Mouse (Mus musculus) kidney, embryonic 16.5 days (tissue): ENCODE measurements around the gene Slc38a11. TPM values are rescaled to one million over a fixed set of nuclear protein-coding genes. Genes with fewer than 3 reads are reported as not detected.

Source experiments
- ATAC-seq: fragments of 200-750 bp; cut with Nextera tagmentation; 2 replicates; pipeline ENCODE4 v1.8.0; 2017; ENCODE audit warnings: moderate TSS enrichment; ENCODE audit not compliant: low FRiP score, low TSS enrichment
- H3K27ac ChIP-seq: fragments of 300-500 bp; sonication (generic); 2 replicates; pipeline ENCODE4 v1.5.1; 2014; ENCODE audit warnings: low read length
- H3K27me3 ChIP-seq: fragments of 300-500 bp; sonication (generic); 2 replicates; pipeline ENCODE4 v1.6.1; 2014; ENCODE audit warnings: low read length, control low read depth, mixed read lengths; ENCODE audit not compliant: insufficient read depth
- H3K36me3 ChIP-seq: fragments of 300-500 bp; sonication (generic); 2 replicates; pipeline ENCODE4 v1.6.1; 2014; ENCODE audit warnings: low read length, control low read depth, mixed read lengths; ENCODE audit not compliant: insufficient read depth
- H3K4me1 ChIP-seq: fragments of 300-500 bp; sonication (generic); 2 replicates; pipeline ENCODE4 v1.6.1; 2014; ENCODE audit warnings: low read length, control low read depth, mixed read lengths; ENCODE audit not compliant: insufficient read depth
- H3K4me2 ChIP-seq: fragments of 300-500 bp; sonication (generic); replicated peaks from 2 replicates; pipeline ENCODE4 v1.6.1; 2014; ENCODE audit warnings: low read depth, low read length
- H3K4me3 ChIP-seq: fragments of 300-500 bp; sonication (generic); 2 replicates; pipeline ENCODE4 v1.5.1; 2014; ENCODE audit warnings: mild to moderate bottlenecking, low read length
- H3K9ac ChIP-seq: fragments of 300-500 bp; sonication (generic); replicated peaks from 2 replicates; pipeline ENCODE4 v1.6.1; 2014; ENCODE audit warnings: low read length
- H3K9me3 ChIP-seq: fragments of 300-500 bp; sonication (generic); 2 replicates; pipeline ENCODE4 v1.6.1; 2016; ENCODE audit warnings: low read length, control low read depth
- WGBS: fragments of 180-500 bp; shearing (Covaris S2); extraction: QIAGEN DNeasy Blood & Tissue Kit; methylation state at CpG from one replicate; pipeline ENCODE4 v1.1.7; 2014; 5-methylcytosine and 5-hydroxymethylcytosine counted together
- polyA plus RNA-seq: library from polyadenylated mRNA; unstranded; fragments of >200 nt; fragmentation: Nextera tagmentation; extraction: Ambion mirVana; gene quantifications from 2 replicates; pipeline ENCODE4 v1.2.1, GENCODE M21; 2015

Gene Slc38a11
- polyA plus RNA-seq, 1 experiment from 2014 or later, result 0.75 TPM

- no peaks in the 10 kb centered on the region for H3K36me3 ChIP-seq
- H3K9me3 ChIP-seq, result no peaks in the 10 kb centered on the region
- ATAC-seq, result no peak
- no peaks in the 10 kb centered on the region for H3K27me3 ChIP-seq
- H3K4me3 ChIP-seq, result no peak overlapping the region
- no peak overlapping the region for H3K27ac ChIP-seq
- H3K4me1 ChIP-seq, result 0 out of 2 replicates have a peak, but pooled peaks cover 3% of the 10 kb centered on the region
- no peak overlapping the region for H3K4me2 ChIP-seq
- 93% methylated on average over 3 of the region's 3 CpGs for WGBS
- H3K9ac ChIP-seq, result no peak overlapping the region
These were observed 27.2 kb downstream of the Slc38a11 start for GRCm38 (mm10) chr2:65336608-65337007.

- no peaks in the 10 kb centered on the region for H3K9me3 ChIP-seq
- no peak overlapping the region for H3K4me2 ChIP-seq
- H3K9ac ChIP-seq, result no peak overlapping the region
- ATAC-seq, result no peak
- H3K4me1 ChIP-seq, result 0 out of 2 replicates have a peak, but pooled peaks cover 3% of the 10 kb centered on the region
- H3K4me3 ChIP-seq, result no peak overlapping the region
- H3K27ac ChIP-seq, result no peak overlapping the region
- WGBS, result 56% methylated on average over 9 of the region's 9 CpGs
- no peaks in the 10 kb centered on the region for H3K27me3 ChIP-seq
- no peaks in the 10 kb centered on the region for H3K36me3 ChIP-seq
These were observed 29.7 kb downstream of the Slc38a11 start for GRCm38 (mm10) chr2:65334091-65334490.

GRCm38 (mm10) chr2:65331321-65331720 is 32.5 kb downstream of the Slc38a11 start:
- WGBS, result 69% methylated on average over 2 of the region's 2 CpGs

GRCm38 (mm10) chr2:65321998-65322754 is 41.7 kb downstream of the Slc38a11 start:
- no peaks in the 10 kb centered on the region for H3K27me3 ChIP-seq
- H3K4me3 ChIP-seq, result no peak overlapping the region
- no peak for ATAC-seq
- no peak overlapping the region for H3K4me2 ChIP-seq
- 81% methylated on average over 6 of the region's 6 CpGs for WGBS
- H3K36me3 ChIP-seq, result no peaks in the 10 kb centered on the region
- H3K9ac ChIP-seq, result no peak overlapping the region
- H3K27ac ChIP-seq, result no peak overlapping the region
- no peaks in the 10 kb centered on the region for H3K4me1 ChIP-seq
- no peaks in the 10 kb centered on the region for H3K9me3 ChIP-seq

More at GRCm38 (mm10) chr2:65331321-65331720, 32.5 kb downstream of the Slc38a11 start:
- H3K36me3 ChIP-seq, result no peaks in the 10 kb centered on the region
- H3K27me3 ChIP-seq, result no peaks in the 10 kb centered on the region
- ATAC-seq, result peak; percentile 65; the same call in 1 of the 2 replicates
- no peaks in the 10 kb centered on the region for H3K4me1 ChIP-seq
- no peak overlapping the region for H3K4me3 ChIP-seq
- no peak overlapping the region for H3K9ac ChIP-seq
- H3K4me2 ChIP-seq, result no peak overlapping the region
- no peak overlapping the region for H3K27ac ChIP-seq
- no peaks in the 10 kb centered on the region for H3K9me3 ChIP-seq

GRCm38 (mm10) chr2:65320975-65321374 is 42.9 kb downstream of the Slc38a11 start:
- H3K9me3 ChIP-seq, result no peaks in the 10 kb centered on the region
- H3K4me2 ChIP-seq, result no peak overlapping the region
- no peak overlapping the region for H3K27ac ChIP-seq
- H3K27me3 ChIP-seq, result no peaks in the 10 kb centered on the region
- H3K9ac ChIP-seq, result no peak overlapping the region
- no peak for ATAC-seq
- H3K36me3 ChIP-seq, result no peaks in the 10 kb centered on the region
- no peak overlapping the region for H3K4me3 ChIP-seq
- WGBS, result 55% methylated on average over 2 of the region's 2 CpGs
- H3K4me1 ChIP-seq, result no peaks in the 10 kb centered on the region

GRCm38 (mm10) chr2:65316721-65317120 is 47.1 kb downstream of the Slc38a11 start:
- H3K36me3 ChIP-seq, result no peaks in the 10 kb centered on the region
- no peak overlapping the region for H3K4me2 ChIP-seq
- no peak overlapping the region for H3K9ac ChIP-seq
- 89% methylated on average over 12 of the region's 12 CpGs for WGBS
- no peaks in the 10 kb centered on the region for H3K4me1 ChIP-seq
- H3K9me3 ChIP-seq, result no peaks in the 10 kb centered on the region
- no peak overlapping the region for H3K27ac ChIP-seq
- no peak for ATAC-seq
- H3K4me3 ChIP-seq, result no peak overlapping the region
- no peaks in the 10 kb centered on the region for H3K27me3 ChIP-seq

- 73% methylated on average over 3 of the region's 3 CpGs for WGBS
- no peak for ATAC-seq
- no peaks in the 10 kb centered on the region for H3K9me3 ChIP-seq
These were observed 52.6 kb downstream of the Slc38a11 start for GRCm38 (mm10) chr2:65311250-65311649.

GRCm38 (mm10) chr2:65296541-65296940 is 67.3 kb downstream of the Slc38a11 start:
- no peak overlapping the region for H3K27ac ChIP-seq
- 63% methylated on average over 2 of the region's 2 CpGs for WGBS
- ATAC-seq, result no peak
- no peaks in the 10 kb centered on the region for H3K27me3 ChIP-seq
- no peak overlapping the region for H3K4me2 ChIP-seq
- H3K9me3 ChIP-seq, result no peaks in the 10 kb centered on the region
- no peaks in the 10 kb centered on the region for H3K36me3 ChIP-seq
- H3K4me3 ChIP-seq, result no peak overlapping the region
- no peak overlapping the region for H3K9ac ChIP-seq
- H3K4me1 ChIP-seq, result no peaks in the 10 kb centered on the region

More at GRCm38 (mm10) chr2:65311250-65311649, 52.6 kb downstream of the Slc38a11 start:
- Histone ChIP-seq H3K27me3 (no peaks in the 10 kb centered on the region), H3K4me2 (no peak overlapping the region), H3K36me3 (no peaks in the 10 kb centered on the region), H3K27ac (no peak overlapping the region), H3K4me3 (no peak overlapping the region), H3K4me1 (no peaks in the 10 kb centered on the region), H3K9ac (no peak overlapping the region)

GRCm38 (mm10) chr2:65294092-65294491 is 69.7 kb downstream of the Slc38a11 start:
- Histone ChIP-seq H3K36me3 (no peaks in the 10 kb centered on the region), H3K9me3 (no peaks in the 10 kb centered on the region), H3K4me2 (no peak overlapping the region), H3K4me3 (no peak overlapping the region), H3K27ac (no peak overlapping the region), H3K27me3 (no peaks in the 10 kb centered on the region), H3K9ac (no peak overlapping the region), H3K4me1 (no peaks in the 10 kb centered on the region)
- WGBS, result 68% methylated on average over 8 of the region's 8 CpGs
- no peak for ATAC-seq

- Histone ChIP-seq H3K27ac (no peak overlapping the region), H3K9ac (no peak overlapping the region), H3K36me3 (no peaks in the 10 kb centered on the region), H3K27me3 (no peaks in the 10 kb centered on the region), H3K4me3 (no peak overlapping the region), H3K9me3 (no peaks in the 10 kb centered on the region), H3K4me1 (no peaks in the 10 kb centered on the region), H3K4me2 (no peak overlapping the region)
- no peak for ATAC-seq
- WGBS, result 88% methylated on average over 8 of the region's 8 CpGs
These were observed 70.4 kb downstream of the Slc38a11 start for GRCm38 (mm10) chr2:65293411-65293810.
